Mouse (Mus musculus) hindbrain, embryonic 12.5 days (tissue): ENCODE measurements at regions not wholly inside any gene's neighbourhood (a gene's known extent, or its start where the extent isn't known, plus 50 kb on each side); places are given as distances from the start of the nearest gene placed in this dataset.
A peak's percentile ranks its signal among the peaks of the same experiment; 100 is the strongest.

Experiments
- ATAC-seq: fragments of 200-750 bp; cut with Nextera tagmentation; 2 replicates; pipeline ENCODE4 v1.8.0; 2017; ENCODE audit warnings: moderate TSS enrichment; ENCODE audit not compliant: low FRiP score
- H3K27ac ChIP-seq: fragments of 300-500 bp; sonication (generic); 2 replicates; pipeline ENCODE4 v1.5.1; 2016; ENCODE audit warnings: mild to moderate bottlenecking
- H3K27me3 ChIP-seq: fragments of 300-500 bp; sonication (generic); 2 replicates; pipeline ENCODE4 v1.6.1; 2016; ENCODE audit warnings: mild to moderate bottlenecking
- H3K36me3 ChIP-seq: fragments of 300-500 bp; sonication (generic); 2 replicates; pipeline ENCODE4 v1.6.1; 2016; ENCODE audit warnings: mild to moderate bottlenecking
- H3K4me1 ChIP-seq: fragments of 300-500 bp; sonication (generic); 2 replicates; pipeline ENCODE4 v1.6.1; 2016
- H3K4me2 ChIP-seq: fragments of 300-500 bp; sonication (generic); replicated peaks from 2 replicates; pipeline ENCODE4 v1.6.1; 2016; ENCODE audit warnings: mild to moderate bottlenecking
- H3K4me3 ChIP-seq: fragments of 300-500 bp; sonication (generic); 2 replicates; pipeline ENCODE4 v1.5.1; 2016; ENCODE audit warnings: mild to moderate bottlenecking
- H3K9ac ChIP-seq: fragments of 300-500 bp; sonication (generic); 2 replicates; pipeline ENCODE4 v1.6.1; 2016; ENCODE audit warnings: mild to moderate bottlenecking, moderate library complexity
- H3K9me3 ChIP-seq: fragments of 300-500 bp; sonication (generic); replicated peaks from 2 replicates; pipeline ENCODE4 v1.6.1; 2016; ENCODE audit warnings: mild to moderate bottlenecking
- whole genome bisulfite sequencing: fragments of 180-500 bp; shearing (Covaris S2); methylation state at CpG from one replicate; pipeline ENCODE4 v1.1.7; 2016; 5-methylcytosine and 5-hydroxymethylcytosine counted together

- no peak for ATAC-seq
- Histone ChIP-seq H3K9ac (no peak overlapping the region), H3K4me2 (no peak overlapping the region), H3K4me1 (peaks cover 38% of the 10 kb centered on the region), H3K4me3 (no peak overlapping the region), H3K9me3 (no peaks in the 10 kb centered on the region), H3K36me3 (no peaks in the 10 kb centered on the region), H3K27me3 (peaks cover 7% of the 10 kb centered on the region), H3K27ac (no peak overlapping the region)
- WGBS, result 88% methylated on average over 7 of the region's 7 CpGs
These were observed 253.7 kb upstream of the Dio3 start for GRCm38 (mm10) chr12:110025171-110025570.

GRCm38 (mm10) chr12:110026033-110026750 is 252.7 kb upstream of the Dio3 start:
- peak; percentile 63 for ATAC-seq
- WGBS, result 28% methylated on average over 11 of the region's 11 CpGs
- no peaks in the 10 kb centered on the region for H3K36me3 ChIP-seq
- H3K4me2 ChIP-seq, result no peak overlapping the region
- H3K27ac ChIP-seq, result peak overlapping the region; percentile 49
- H3K4me3 ChIP-seq, result no peak overlapping the region
- H3K27me3 ChIP-seq, result peaks cover 11% of the 10 kb centered on the region
- no peaks in the 10 kb centered on the region for H3K9me3 ChIP-seq
- H3K9ac ChIP-seq, result no peak overlapping the region
- peaks cover 37% of the 10 kb centered on the region for H3K4me1 ChIP-seq

- Histone ChIP-seq H3K9me3 (no peaks in the 10 kb centered on the region), H3K4me2 (no peak overlapping the region), H3K9ac (no peak overlapping the region), H3K4me1 (peaks cover 35% of the 10 kb centered on the region), H3K4me3 (no peak overlapping the region), H3K27ac (no peak overlapping the region), H3K27me3 (peaks cover 11% of the 10 kb centered on the region), H3K36me3 (no peaks in the 10 kb centered on the region)
- ATAC-seq, result no peak
- whole genome bisulfite sequencing, result 64% methylated on average over 6 of the region's 6 CpGs
These were observed 251.5 kb upstream of the Dio3 start for GRCm38 (mm10) chr12:110027345-110027744.

- Histone ChIP-seq H3K36me3 (no peaks in the 10 kb centered on the region), H3K27ac (no peak overlapping the region), H3K4me2 (no peak overlapping the region), H3K9me3 (no peaks in the 10 kb centered on the region), H3K9ac (no peak overlapping the region), H3K4me1 (peaks cover 35% of the 10 kb centered on the region), H3K27me3 (peaks cover 11% of the 10 kb centered on the region), H3K4me3 (no peak overlapping the region)
- WGBS, result 69% methylated on average over 12 of the region's 12 CpGs
- no peak for ATAC-seq
These were observed 250.9 kb upstream of the Dio3 start for GRCm38 (mm10) chr12:110027976-110028375.

- no peak overlapping the region for H3K9ac ChIP-seq
- H3K27me3 ChIP-seq, result peaks cover 11% of the 10 kb centered on the region
- 62% methylated on average over 9 of the region's 9 CpGs for WGBS
- H3K27ac ChIP-seq, result no peak overlapping the region
- H3K36me3 ChIP-seq, result no peaks in the 10 kb centered on the region
- H3K4me2 ChIP-seq, result no peak overlapping the region
- H3K4me1 ChIP-seq, result peaks cover 31% of the 10 kb centered on the region
- H3K9me3 ChIP-seq, result no peaks in the 10 kb centered on the region
- no peak overlapping the region for H3K4me3 ChIP-seq
- ATAC-seq, result no peak
These were observed 250.2 kb upstream of the Dio3 start for GRCm38 (mm10) chr12:110028646-110029045.

GRCm38 (mm10) chr12:110031326-110031725 is 247.5 kb upstream of the Dio3 start:
- Histone ChIP-seq H3K9ac (no peak overlapping the region), H3K4me1 (peaks cover 17% of the 10 kb centered on the region; the same call in 1 of the 2 replicates), H3K27ac (no peak overlapping the region), H3K27me3 (peaks cover 11% of the 10 kb centered on the region), H3K4me3 (no peak overlapping the region), H3K36me3 (no peaks in the 10 kb centered on the region), H3K4me2 (no peak overlapping the region), H3K9me3 (no peaks in the 10 kb centered on the region)
- no peak for ATAC-seq
- 60% methylated on average over 6 of the region's 6 CpGs for WGBS

- ATAC-seq, result no peak
- H3K4me1 ChIP-seq, result no peaks in the 10 kb centered on the region
- no peak overlapping the region for H3K4me3 ChIP-seq
- H3K27me3 ChIP-seq, result peaks cover 4% of the 10 kb centered on the region
- 76% methylated on average over 8 of the region's 8 CpGs for WGBS
- no peak overlapping the region for H3K4me2 ChIP-seq
- no peaks in the 10 kb centered on the region for H3K9me3 ChIP-seq
- H3K9ac ChIP-seq, result no peak overlapping the region
- H3K36me3 ChIP-seq, result no peaks in the 10 kb centered on the region
- no peak overlapping the region for H3K27ac ChIP-seq
These were observed 243.7 kb upstream of the Dio3 start for GRCm38 (mm10) chr12:110035171-110035570.

- no peak for ATAC-seq
- Histone ChIP-seq H3K4me3 (no peak overlapping the region), H3K27ac (no peak overlapping the region), H3K9me3 (no peaks in the 10 kb centered on the region), H3K36me3 (no peaks in the 10 kb centered on the region), H3K4me2 (no peak overlapping the region), H3K27me3 (no peaks in the 10 kb centered on the region; the same call in 1 of the 2 replicates), H3K4me1 (no peaks in the 10 kb centered on the region), H3K9ac (no peak overlapping the region)
- WGBS, result 63% methylated on average over 15 of the region's 15 CpGs
These were observed 238.2 kb upstream of the Dio3 start for GRCm38 (mm10) chr12:110040682-110041081.

- 72% methylated on average over 3 of the region's 3 CpGs for WGBS
- Histone ChIP-seq H3K36me3 (no peaks in the 10 kb centered on the region), H3K9me3 (no peaks in the 10 kb centered on the region), H3K4me1 (no peaks in the 10 kb centered on the region), H3K4me2 (no peak overlapping the region), H3K27ac (no peak overlapping the region), H3K27me3 (0 out of 2 replicates have a peak, but pooled peaks cover 5% of the 10 kb centered on the region), H3K4me3 (no peak overlapping the region), H3K9ac (no peak overlapping the region)
- no peak for ATAC-seq
These were observed 237.1 kb upstream of the Dio3 start for GRCm38 (mm10) chr12:110041782-110042181.

GRCm38 (mm10) chr12:110044266-110044665 is 234.6 kb upstream of the Dio3 start:
- Histone ChIP-seq H3K9me3 (no peaks in the 10 kb centered on the region), H3K27ac (no peak overlapping the region), H3K4me3 (no peak overlapping the region), H3K4me1 (no peaks in the 10 kb centered on the region), H3K27me3 (0 out of 2 replicates have a peak, but pooled peaks cover 5% of the 10 kb centered on the region), H3K36me3 (no peaks in the 10 kb centered on the region), H3K9ac (no peak overlapping the region), H3K4me2 (no peak overlapping the region)
- no peak for ATAC-seq
- WGBS, result 75% methylated on average over 5 of the region's 5 CpGs

GRCm38 (mm10) chr12:110044721-110045120 is 234.1 kb upstream of the Dio3 start:
- no peaks in the 10 kb centered on the region for H3K36me3 ChIP-seq
- H3K9ac ChIP-seq, result no peak overlapping the region
- H3K4me1 ChIP-seq, result no peaks in the 10 kb centered on the region
- H3K4me2 ChIP-seq, result no peak overlapping the region
- H3K4me3 ChIP-seq, result no peak overlapping the region
- 90% methylated on average over 5 of the region's 5 CpGs for WGBS
- ATAC-seq, result no peak
- 0 out of 2 replicates have a peak, but pooled peaks cover 5% of the 10 kb centered on the region for H3K27me3 ChIP-seq
- H3K27ac ChIP-seq, result no peak overlapping the region
- H3K9me3 ChIP-seq, result no peaks in the 10 kb centered on the region

GRCm38 (mm10) chr12:110045770-110046330 is 233.0 kb upstream of the Dio3 start:
- Histone ChIP-seq H3K9me3 (no peaks in the 10 kb centered on the region), H3K27me3 (0 out of 2 replicates have a peak, but pooled peaks cover 5% of the 10 kb centered on the region), H3K36me3 (no peaks in the 10 kb centered on the region), H3K4me2 (no peak overlapping the region), H3K9ac (no peak overlapping the region), H3K4me1 (no peaks in the 10 kb centered on the region), H3K4me3 (no peak overlapping the region), H3K27ac (no peak overlapping the region)
- 66% methylated on average over 17 of the region's 17 CpGs for WGBS
- no peak for ATAC-seq

- no peak overlapping the region for H3K9ac ChIP-seq
- H3K4me3 ChIP-seq, result no peak overlapping the region
- WGBS, result 74% methylated on average over 9 of the region's 9 CpGs
- no peak overlapping the region for H3K27ac ChIP-seq
- no peaks in the 10 kb centered on the region for H3K4me1 ChIP-seq
- 0 out of 2 replicates have a peak, but pooled peaks cover 5% of the 10 kb centered on the region for H3K27me3 ChIP-seq
- H3K9me3 ChIP-seq, result no peaks in the 10 kb centered on the region
- H3K4me2 ChIP-seq, result no peak overlapping the region
- no peak for ATAC-seq
- no peaks in the 10 kb centered on the region for H3K36me3 ChIP-seq
These were observed 232.3 kb upstream of the Dio3 start for GRCm38 (mm10) chr12:110046613-110047012.
